9 mouse cellular contexts compared by ENCODE assay signal in genomic region chr11:76824238-76824884, GRCm38 (mm10).
"Had no signal": no experiment of that assay in that cellular context is flagged by ENCODE, and none has a peak within 500 bp of the region (broad histone marks: within the 10 kb centered on the region; RNA-seq: fewer than 3 reads in every experiment).

No protein-coding gene starts in this region.

- H3K9ac ChIP-seq: liver, embryonic 12.5 days; lung, embryonic 15.5 days; midbrain, embryonic 12.5 days; neural tube, embryonic 15.5 days had no signal

- H3K4me2 ChIP-seq: liver, embryonic 12.5 days; lung, embryonic 15.5 days; midbrain, embryonic 12.5 days; neural tube, embryonic 15.5 days had no signal

- H3K4me3 ChIP-seq: limb, embryonic 10.5 days; liver, embryonic 12.5 days; lung, embryonic 15.5 days; midbrain, embryonic 12.5 days; neural tube, embryonic 15.5 days had no signal

- H3K27ac ChIP-seq: limb, embryonic 10.5 days; liver, embryonic 12.5 days; lung, embryonic 15.5 days; midbrain, embryonic 12.5 days; neural tube, embryonic 15.5 days had no signal

- DNase-seq: kidney, adult 8-10 months; kidney, postnatal 25 days; right cerebral cortex, postnatal 25 days; thymus, postnatal 4 days had no signal

- H3K9me3 ChIP-seq: limb, embryonic 10.5 days; liver, embryonic 12.5 days; lung, embryonic 15.5 days; midbrain, embryonic 12.5 days; neural tube, embryonic 15.5 days had no signal

- H3K36me3 ChIP-seq: limb, embryonic 10.5 days; liver, embryonic 12.5 days; lung, embryonic 15.5 days; midbrain, embryonic 12.5 days; neural tube, embryonic 15.5 days had no signal

- H3K27me3 ChIP-seq: liver, embryonic 12.5 days; lung, embryonic 15.5 days; midbrain, embryonic 12.5 days; neural tube, embryonic 15.5 days had no signal

- H3K4me1 ChIP-seq: midbrain, embryonic 12.5 days had no signal

- ATAC-seq: liver, embryonic 12.5 days had no signal
